Mouse (Mus musculus) spleen, postnatal 4 days (tissue): Measurements from ENCODE around the gene Zglp1.
A peak's percentile ranks its signal among the peaks of the same experiment; 100 is the strongest.

ENCODE experiments used
- DNase-seq, 2 experiments: peaks; one replicate each; pipeline ENCODE4 v3.0.0; 2022; ENCODE audit warnings: low spot score in 2 of 2

Zglp1 gene

DNA sequence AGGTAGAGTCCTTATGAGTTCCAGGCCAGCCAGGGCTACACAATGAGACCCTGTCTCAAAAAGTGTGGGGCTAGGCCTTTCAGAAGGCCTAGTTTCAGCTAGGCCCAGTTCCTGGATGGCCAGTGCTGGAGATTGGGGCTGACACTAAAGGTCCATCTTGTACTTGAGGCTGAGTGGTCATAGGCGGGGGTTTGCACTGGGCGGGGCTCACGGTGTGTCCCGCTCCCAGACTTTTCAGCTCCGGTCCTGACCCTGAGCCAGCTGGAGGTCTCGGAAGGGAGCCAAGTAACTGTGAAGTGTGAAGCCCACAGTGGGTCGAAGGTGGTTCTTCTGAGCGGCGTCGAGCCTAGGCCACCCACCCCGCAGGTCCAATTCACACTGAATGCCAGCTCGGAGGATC is 40.0 kb downstream of the Zglp1 start:
- DNase-seq: no peak

DNA sequence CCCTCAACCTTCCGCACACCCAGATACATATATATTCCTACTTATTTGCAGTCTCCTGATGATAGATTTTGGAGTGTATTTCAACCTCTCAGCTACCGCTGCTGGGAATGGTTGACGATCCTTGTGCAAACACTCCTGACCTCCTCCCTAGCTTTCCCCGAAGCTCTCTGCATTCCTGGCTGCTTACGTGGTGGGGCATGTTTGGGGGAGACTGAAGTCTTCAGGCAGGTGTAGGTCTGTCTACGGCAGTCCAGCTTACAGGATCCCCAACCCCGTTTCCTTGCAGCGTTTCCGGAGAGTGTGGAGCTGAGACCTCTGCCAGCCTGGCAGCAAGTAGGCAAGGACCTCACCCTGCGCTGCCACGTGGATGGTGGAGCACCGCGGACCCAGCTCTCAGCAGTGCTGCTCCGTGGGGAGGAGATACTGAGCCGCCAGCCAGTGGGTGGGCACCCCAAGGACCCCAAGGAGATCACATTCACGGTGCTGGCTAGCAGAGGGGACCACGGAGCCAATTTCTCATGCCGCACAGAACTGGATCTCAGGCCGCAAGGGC is 41.6 kb downstream of the Zglp1 start:
- DNase-seq: no peak

DNA sequence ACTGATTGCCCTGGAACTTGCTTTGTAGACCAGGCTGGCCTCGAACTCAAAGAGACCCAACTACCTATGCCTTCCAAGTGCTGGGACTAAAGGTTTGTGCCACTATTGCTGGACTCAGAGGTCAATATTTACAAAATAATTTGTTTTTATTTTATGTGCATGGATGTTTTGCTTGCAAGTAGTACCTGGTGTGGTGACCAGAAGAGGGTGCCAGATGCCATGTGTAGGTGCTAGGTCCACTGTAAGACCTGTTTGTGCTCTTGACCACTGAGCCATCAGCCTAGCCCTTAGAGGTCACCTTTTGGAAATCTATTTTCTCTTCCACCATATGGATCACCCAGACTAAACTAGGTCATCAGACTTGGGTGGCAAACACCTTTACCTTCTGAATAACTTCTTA is 44.2 kb downstream of the Zglp1 start:
- DNase-seq: no peak

DNA sequence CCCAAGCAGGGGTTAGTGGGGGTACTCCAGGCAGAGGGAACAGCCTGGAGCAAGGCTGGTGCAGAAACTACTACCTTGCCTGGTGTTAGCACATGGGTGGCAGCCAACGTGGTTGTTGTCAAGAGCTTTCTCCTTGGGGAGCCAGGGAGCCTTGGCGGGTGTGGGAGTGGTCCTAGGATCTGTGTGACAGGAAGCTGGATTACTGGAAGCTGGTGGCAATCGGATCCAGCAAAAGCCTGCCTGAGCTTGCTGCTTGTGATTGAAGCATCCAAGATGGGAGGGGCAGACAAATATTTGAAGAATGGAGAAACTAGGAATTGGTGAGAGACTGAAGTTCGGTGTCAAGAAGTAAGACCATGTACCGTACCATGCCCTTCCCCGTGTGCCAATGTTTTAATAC is 44.6 kb downstream of the Zglp1 start:
- no peak for DNase-seq

DNA sequence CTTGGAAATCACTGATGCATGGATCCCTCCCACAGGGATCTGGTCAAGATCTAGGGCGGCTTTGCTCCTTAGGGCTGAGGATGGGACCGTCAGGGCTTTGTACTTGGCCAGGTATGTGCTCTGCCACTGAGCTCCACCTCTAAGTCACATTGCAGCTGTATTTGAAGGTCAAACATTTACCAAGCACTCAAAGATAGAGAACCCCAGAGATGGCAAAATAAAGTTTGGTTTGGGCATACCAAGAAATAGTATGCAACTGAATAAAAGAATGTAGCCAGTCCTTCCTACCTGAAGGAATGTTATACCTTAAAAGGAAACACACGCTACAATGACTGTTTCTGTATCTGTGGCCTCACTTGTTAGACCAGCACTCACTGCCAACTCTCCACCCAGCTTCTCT is 45.5 kb downstream of the Zglp1 start:
- no peak for DNase-seq

DNA sequence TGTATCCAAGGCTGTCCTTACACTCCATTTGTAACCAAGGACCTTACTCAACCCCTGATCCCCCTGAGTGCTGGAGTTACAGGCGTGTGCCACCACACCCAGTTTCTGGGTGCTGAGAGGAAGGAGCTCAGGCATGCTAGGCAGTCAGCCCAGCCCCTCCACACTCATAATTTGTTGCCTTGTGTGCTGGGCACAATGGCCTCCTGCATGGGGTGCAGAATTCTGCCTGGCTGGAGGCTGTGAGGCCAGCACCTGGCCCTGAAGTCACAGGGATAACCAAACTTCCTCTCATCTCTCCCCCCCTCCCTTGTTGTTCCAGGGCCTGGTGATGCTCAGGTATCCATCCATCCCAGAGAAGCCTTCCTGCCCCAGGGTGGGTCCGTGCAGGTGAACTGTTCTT is 48.3 kb downstream of the Zglp1 start:
- no peak for DNase-seq

DNA sequence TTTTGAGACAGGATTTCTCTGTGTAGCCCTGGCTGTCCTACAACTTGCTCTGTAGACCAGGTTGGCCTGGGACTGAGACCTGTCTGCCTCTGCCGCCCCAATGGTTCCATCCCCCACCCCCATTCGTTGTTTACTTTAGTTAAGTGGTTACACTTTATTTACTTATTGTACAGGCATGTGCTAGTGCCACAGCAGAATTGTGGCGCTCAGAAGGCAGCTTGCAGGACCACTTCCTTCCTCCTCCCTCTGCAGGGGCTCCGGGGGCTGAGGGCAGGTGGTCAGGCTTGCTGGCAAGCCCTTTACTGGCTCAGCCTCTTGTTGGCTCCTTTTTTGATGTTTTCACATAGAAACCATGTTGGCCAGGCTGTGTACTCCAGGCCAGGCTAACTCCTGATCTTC is 49.7 kb downstream of the Zglp1 start:
- DNase-seq: no peak

DNA sequence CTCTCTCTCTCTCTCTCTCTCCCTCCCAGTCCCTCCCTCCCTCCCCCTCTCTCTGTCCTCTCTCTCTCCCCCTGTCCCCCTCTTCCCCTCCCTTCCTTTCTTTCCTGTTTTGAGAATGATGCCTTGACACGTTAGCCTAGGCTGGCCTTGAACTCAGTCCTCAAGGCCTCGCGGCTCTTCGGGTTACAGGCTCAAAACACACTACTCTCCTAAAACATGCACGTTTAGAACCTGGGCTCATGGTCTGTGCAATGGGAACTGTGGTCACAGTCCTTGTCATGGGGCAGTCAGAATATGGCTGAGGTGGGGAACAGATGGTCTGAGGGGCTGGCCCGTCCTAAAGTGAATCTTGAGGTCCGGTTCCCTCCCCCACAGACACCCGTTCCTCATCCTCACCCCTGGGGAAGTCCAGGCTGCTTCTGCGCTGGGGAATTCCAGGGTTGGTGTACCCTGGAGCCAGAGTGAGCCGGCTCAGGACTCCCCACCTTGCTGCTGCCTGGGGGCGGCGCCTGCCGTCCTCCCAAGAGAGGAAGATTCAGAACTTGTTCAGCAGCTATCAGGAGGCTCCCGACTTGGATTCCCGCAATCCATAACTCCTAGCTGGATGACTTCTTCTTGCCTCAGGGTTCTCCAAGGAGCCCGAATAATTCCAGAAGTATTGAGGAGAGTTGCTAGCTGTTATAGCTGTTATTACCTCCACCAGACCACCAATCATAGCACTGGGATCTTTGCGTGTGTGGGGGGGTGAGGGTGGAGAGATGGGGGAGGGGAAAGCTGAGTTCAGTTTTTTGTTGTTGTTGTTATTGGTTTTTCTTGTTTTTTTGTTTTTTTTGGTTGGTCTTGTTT is 50.3 kb downstream of the Zglp1 start:
- no peak for DNase-seq

DNA sequence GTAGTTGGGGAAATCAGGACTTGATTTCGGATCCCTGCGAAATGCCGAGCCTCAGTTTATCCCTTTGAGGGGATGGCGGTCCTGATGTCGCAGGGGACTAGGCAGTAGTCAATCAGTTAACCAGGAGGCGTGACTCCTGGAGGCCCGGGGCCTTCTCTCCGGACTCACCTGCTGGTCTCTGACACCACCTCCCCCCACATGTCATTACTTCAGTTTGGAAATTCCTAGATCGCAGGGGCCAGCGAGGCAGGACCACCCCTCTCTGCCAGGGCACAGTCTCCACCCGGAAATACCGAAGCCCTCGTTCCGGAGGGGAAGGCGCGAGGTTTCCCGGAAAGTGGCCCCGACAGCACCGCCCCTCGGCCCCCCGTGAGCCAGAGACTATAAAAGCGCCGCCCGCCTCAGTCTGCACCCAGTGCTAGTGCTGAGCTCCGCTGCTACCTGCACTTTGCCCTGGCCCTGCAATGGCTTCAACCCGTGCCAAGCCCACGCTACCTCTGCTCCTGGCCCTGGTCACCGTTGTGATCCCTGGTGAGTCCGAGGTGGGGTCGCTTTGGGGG is 51.2 kb downstream of the Zglp1 start, which contains the start of gene Icam1:
TSS of gene Icam1 (plus strand) at position 415 of the 560 bp plus-strand sequence.
- DNase-seq: peak; percentile 77 to 89

DNA sequence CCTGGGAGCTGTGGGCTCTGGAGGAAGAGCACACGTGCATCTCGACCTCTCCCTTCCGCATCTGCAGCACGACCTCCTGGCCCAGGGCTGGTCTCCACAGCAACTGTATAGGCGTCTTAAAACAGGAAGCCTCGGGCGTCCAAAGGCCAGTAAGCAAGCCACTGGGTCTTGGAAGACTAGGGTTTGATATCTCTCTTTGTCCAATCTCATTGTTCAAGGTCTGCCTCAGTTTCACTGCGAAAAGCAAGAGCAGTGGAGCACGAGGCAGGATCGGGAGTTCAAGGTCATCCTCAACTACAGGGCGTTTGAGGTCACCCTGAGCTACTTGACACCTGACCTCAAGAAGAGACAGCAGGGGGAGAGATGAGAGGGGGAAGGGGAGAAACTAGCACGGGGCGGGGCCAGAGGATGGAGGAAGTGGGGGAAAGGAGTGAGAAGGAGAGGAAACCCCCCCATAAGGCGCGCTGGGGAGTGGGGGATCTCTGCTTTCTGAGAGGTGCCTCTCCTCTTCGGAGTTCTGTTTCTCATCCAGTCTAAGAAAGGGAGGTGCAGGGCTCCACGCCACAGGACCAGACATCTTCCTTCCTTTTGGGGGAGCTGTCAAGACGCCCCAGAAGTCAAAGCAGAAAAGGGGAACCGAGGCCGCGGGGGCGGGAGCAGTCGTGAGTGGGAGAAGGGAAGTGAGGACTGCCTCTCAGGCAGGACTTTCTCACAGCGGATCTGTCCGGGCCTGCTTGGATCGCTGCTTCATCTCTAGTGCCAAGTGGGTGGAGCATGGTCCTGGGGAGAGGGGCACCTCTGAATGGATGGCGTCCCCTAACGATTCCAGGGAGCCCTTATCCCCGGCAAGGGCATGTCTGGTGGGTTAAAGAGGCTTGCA is 52.0 kb downstream of the Zglp1 start:
- DNase-seq: peak; percentile 77 to 87
